Mouse (Mus musculus) megakaryocyte-erythroid progenitor cell, adult 5-6 weeks (primary cell): ENCODE results near the gene Lhfpl2. TPM values are rescaled to one million over a fixed set of nuclear protein-coding genes. Genes with fewer than 3 reads are reported as not detected.

Experiments used
- total RNA-seq, 2 experiments: library from RNA; stranded (forward) in 1 of 2; stranded (reverse) in 1 of 2; fragments of 200-1000, 215-1000 nt in 1 of 2; fragments of >200 nt in 1 of 2; fragmentation: Nextera tagmentation in 1 of 2; gene quantifications; 2 replicates each; pipeline ENCODE4 v1.2.3; 2014 to 2017

The Lhfpl2 gene
- total RNA-seq, 2 experiments from 2014 or later, result 24.2 to 29.7 TPM

Other genes starting within 250 kb of the Lhfpl2 start
- 9.5 and 12.4 TPM in 2 replicates for gene Scamp1, start 228.1 kb downstream of the Lhfpl2 start, total RNA-seq (2014; fragmentation: Nextera tagmentation)
- gene Scamp1, start 228.1 kb downstream of the Lhfpl2 start, total RNA-seq (2017), result 12.6 and 24.4 TPM in 2 replicates